Mouse (Mus musculus): ENCODE results near the gene Psme2. TPM values are rescaled to one million over a fixed set of nuclear protein-coding genes. Genes with fewer than 3 reads are reported as not detected.

The Psme2 gene
- polyA plus RNA-seq (2014; fragmentation: Illumina TruSeq; extraction: RNeasy Lipid Tissue Mini Kit (QIAGEN cat#74804); ENCODE audit: low replicate concordance) = 276 TPM

DNA sequence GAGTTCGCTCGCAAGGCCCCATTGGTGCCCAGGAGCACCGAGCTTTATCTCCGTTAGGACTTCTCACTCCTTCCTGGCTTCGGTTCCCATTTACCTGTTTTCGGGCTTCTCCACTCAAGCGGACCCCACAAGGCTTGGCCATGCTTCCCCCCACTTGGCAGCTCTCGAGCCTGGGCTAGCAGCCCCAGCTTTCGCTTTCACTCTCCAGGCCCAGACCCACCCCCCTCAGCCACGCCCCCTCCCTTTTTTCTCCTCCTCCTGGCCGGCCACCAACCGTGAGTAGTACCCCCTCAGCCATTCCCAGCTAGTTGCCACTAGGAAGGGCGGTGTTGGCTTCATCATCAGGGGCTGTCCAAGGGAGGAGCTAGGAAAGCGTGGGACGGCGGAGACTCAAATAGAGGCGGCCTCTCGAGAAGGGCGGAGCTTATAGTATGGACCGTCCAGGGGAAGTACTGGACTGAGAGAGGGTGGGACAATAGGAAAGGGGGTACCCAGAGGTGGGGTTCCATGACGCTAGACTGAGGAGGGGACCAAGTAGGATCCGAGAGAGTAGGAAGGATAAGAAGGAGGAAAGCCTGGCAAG lies at the start of gene Psme2:
Gene Psme2 (minus strand): TSS at position 366 of the 583 bp plus-strand sequence.

DNA sequence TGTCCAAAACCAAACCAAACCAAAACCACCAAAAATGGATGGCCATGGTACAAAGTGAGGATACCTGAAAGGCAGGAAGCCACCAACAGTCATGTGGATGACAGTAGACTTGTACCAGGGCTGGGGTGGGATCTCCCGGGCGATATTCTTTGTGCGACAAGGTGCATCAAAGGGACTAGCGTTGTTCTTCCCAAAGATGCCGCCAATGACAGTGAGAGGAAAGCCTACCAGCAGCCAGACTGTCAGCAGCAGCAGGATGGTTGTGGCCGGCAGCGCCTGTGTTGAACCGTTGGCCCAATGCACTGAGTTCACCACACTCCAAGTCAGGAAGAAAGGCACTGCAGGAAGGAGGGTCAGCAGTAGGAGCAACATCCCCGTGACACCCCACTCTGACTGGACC lies 46.9 kb upstream of the Psme2 start, which contains the start of gene Gm49378:
Gene Gm49378 (minus strand): TSS at position 101 of the 400 bp plus-strand sequence.

GRCm38 (mm10) chr14:55635523-55636007 lies 44.7 kb upstream of the Psme2 start, which contains the start of gene Ipo4:
Gene Ipo4 (minus strand): TSS chr14:55635957.

DNA sequence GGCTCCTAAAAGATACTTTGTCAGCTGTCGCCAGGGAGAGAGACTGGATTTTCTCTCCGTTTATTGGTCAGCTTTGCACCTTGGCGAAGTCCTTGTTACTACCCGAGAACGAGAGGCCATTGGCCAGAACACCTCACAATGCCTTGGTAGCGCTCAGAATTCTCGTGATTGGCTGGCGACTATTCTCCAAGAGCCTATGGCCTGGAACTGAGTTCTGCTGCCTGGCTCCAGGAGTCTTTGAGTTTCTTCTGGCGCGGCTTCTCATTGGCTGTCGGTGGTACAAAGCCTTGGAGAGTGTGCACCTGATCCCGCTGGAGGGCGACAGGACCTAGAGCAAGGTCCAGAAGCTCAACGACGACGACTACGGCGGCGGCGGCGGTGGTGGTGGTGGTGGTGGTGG lies 26.9 kb upstream of the Psme2 start, which contains the start of gene Rec8:
Gene Rec8 (plus strand): TSS at position 216 of the 400 bp plus-strand sequence.

GRCm38 (mm10) chr14:55603271-55603632 lies 12.3 kb upstream of the Psme2 start, which contains the start of gene Irf9:
Gene Irf9 (plus strand): TSS chr14:55603571.

DNA sequence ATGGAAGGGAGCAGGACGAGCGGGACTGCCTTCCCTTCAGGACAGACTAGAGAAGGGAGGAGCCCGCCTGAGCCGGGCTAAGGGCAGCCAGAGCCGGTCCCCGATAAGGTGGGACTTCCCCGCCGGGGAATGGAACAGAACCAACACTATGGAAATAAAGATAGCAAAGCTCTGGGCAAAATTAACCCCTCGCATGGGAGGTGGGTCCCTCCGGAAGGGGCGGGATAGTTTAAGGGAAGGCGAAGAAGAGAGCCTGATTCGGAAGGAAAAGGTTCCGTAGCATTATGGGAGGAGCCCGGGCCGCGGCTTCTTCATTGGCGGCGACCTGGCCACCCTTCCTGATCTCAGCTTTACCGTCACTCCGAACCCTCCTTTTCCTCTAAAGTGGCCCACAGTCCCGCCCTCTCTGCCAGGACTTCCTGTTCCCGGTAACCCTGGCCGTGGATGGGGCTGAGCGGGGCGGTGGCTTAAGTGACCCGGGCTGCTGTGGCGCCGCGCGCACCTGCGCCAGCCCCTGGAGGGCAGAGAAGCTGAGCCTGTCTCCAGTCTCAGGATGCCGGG lies 498 bp upstream of the Psme2 start, which contains the start of gene Rnf31:
Gene Rnf31 (plus strand): TSS at position 378 of the 561 bp plus-strand sequence.

GRCm38 (mm10) chr14:55584702-55585565 lies 6.0 kb downstream of the Psme2 start, which contains the start of gene Emc9:
Gene Emc9 (minus strand): TSS chr14:55585302.

GRCm38 (mm10) chr14:55577871-55578667 lies 12.8 kb downstream of the Psme2 start, which contains the start of gene Psme1:
Gene Psme1 (plus strand): TSS chr14:55578123.

DNA sequence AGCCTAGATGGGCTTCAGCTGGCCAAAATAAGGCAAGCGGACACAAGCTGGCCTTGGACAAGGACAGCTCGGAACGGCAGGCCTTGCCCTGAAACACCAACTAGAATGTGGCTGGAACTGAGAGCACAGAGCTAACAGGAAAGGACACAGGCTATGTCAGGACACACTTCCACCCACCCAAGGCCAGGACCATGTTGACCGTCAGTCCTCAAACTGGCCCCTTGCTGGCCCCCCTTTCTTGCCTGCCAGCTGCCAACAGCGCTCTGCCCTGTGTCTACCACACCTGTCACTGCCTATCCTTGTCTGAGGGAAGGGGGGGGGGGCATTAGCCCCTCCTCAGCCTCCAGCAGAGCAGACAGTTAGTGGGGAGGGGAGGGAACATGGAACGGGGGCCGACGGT lies 15.6 kb downstream of the Psme2 start, which contains the start of gene Fitm1:
Gene Fitm1 (plus strand): TSS at position 316 of the 400 bp plus-strand sequence.

DNA sequence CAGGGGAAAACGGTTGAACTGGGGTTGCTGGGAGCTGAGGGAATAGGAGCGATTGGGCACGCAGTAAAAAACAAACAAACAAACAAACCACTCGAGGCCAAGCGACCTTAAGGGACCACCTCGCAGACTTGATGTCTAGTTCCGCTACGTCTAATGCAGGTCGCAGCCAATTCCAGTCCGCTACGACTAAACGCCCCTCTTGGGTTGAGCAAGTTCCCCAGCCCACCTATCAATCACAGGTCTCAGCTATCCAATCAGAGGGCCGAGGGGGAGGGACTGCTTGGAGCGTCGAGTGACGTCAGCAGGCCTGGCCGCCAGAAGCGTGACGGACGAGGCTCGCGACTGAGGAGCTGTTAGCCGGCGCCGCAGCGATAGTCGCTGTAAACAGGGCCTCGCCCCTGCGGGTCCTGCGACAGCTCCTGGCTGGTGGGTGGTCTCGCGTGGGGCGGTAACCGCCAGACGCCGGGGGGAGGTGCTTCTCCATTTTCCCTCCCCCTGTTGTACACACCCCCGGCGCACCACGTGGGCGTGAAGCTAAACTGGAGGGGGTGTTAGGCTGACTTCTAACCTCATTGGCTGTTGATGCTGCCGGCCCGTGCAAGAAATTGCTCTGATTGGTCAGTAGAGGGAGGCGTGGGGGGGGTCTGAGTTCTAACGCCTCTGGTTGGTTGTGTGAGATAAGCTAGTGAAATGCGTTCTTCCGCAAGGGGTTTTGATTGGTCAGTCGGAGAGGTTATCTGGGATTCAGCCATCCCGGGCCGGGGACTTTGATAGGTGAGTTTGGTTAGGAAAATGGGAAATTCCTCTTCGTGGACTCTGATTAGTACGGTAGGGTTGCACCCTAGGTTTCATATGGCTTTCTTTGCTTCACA lies 30.5 kb downstream of the Psme2 start, which contains the start of gene A730061H03Rik:
Gene A730061H03Rik (minus strand): TSS at position 205 of the 872 bp plus-strand sequence.

GRCm38 (mm10) chr14:55559799-55560201 lies 31.1 kb downstream of the Psme2 start, which contains the start of gene Dcaf11:
Gene Dcaf11 (plus strand): TSS chr14:55560006.

GRCm38 (mm10) chr14:55540067-55540786 lies 50.7 kb downstream of the Psme2 start, which contains the start of gene Pck2:
Gene Pck2 (plus strand): TSS chr14:55540266.

Other genes with a start within 250 kb of the Psme2 start
- 120 TPM for gene Dhrs4, start 112.4 kb downstream of the Psme2 start, polyA plus RNA-seq (2014; fragmentation: Illumina TruSeq; extraction: RNeasy Lipid Tissue Mini Kit (QIAGEN cat#74804); ENCODE audit: low replicate concordance)
- not detected for gene Carmil3, start 100.5 kb downstream of the Psme2 start, polyA plus RNA-seq (2014; fragmentation: Illumina TruSeq; extraction: RNeasy Lipid Tissue Mini Kit (QIAGEN cat#74804); ENCODE audit: low replicate concordance)
- gene Cpne6, start 80.7 kb downstream of the Psme2 start, polyA plus RNA-seq (2014; fragmentation: Illumina TruSeq; extraction: RNeasy Lipid Tissue Mini Kit (QIAGEN cat#74804); ENCODE audit: low replicate concordance) = not detected
- not detected for gene Nrl, start 66.1 kb downstream of the Psme2 start, polyA plus RNA-seq (2014; fragmentation: Illumina TruSeq; extraction: RNeasy Lipid Tissue Mini Kit (QIAGEN cat#74804); ENCODE audit: low replicate concordance)
- 3.2 TPM for gene Pck2, start 50.8 kb downstream of the Psme2 start, polyA plus RNA-seq (2014; fragmentation: Illumina TruSeq; extraction: RNeasy Lipid Tissue Mini Kit (QIAGEN cat#74804); ENCODE audit: low replicate concordance)
- 15.6 TPM for gene Dcaf11, start 31.1 kb downstream of the Psme2 start, polyA plus RNA-seq (2014; fragmentation: Illumina TruSeq; extraction: RNeasy Lipid Tissue Mini Kit (QIAGEN cat#74804); ENCODE audit: low replicate concordance)
- not detected for gene A730061H03Rik, start 30.7 kb downstream of the Psme2 start, polyA plus RNA-seq (2014; fragmentation: Illumina TruSeq; extraction: RNeasy Lipid Tissue Mini Kit (QIAGEN cat#74804); ENCODE audit: low replicate concordance)
- not detected for gene Fitm1, start 15.5 kb downstream of the Psme2 start, polyA plus RNA-seq (2014; fragmentation: Illumina TruSeq; extraction: RNeasy Lipid Tissue Mini Kit (QIAGEN cat#74804); ENCODE audit: low replicate concordance)
- gene Psme1, start 13.0 kb downstream of the Psme2 start, polyA plus RNA-seq (2014; fragmentation: Illumina TruSeq; extraction: RNeasy Lipid Tissue Mini Kit (QIAGEN cat#74804); ENCODE audit: low replicate concordance) = 223 TPM
- 10.6 TPM for gene Emc9, start 5.8 kb downstream of the Psme2 start, polyA plus RNA-seq (2014; fragmentation: Illumina TruSeq; extraction: RNeasy Lipid Tissue Mini Kit (QIAGEN cat#74804); ENCODE audit: low replicate concordance)
- gene Rnf31, start 595 bp upstream of the Psme2 start, polyA plus RNA-seq (2014; fragmentation: Illumina TruSeq; extraction: RNeasy Lipid Tissue Mini Kit (QIAGEN cat#74804); ENCODE audit: low replicate concordance) = 4.8 TPM
- 60.3 TPM for gene Irf9, start 12.5 kb upstream of the Psme2 start, polyA plus RNA-seq (2014; fragmentation: Illumina TruSeq; extraction: RNeasy Lipid Tissue Mini Kit (QIAGEN cat#74804); ENCODE audit: low replicate concordance)
- 2.0 TPM for gene Rec8, start 26.9 kb upstream of the Psme2 start, polyA plus RNA-seq (2014; fragmentation: Illumina TruSeq; extraction: RNeasy Lipid Tissue Mini Kit (QIAGEN cat#74804); ENCODE audit: low replicate concordance)
- 1.1 TPM for gene Ipo4, start 44.8 kb upstream of the Psme2 start, polyA plus RNA-seq (2014; fragmentation: Illumina TruSeq; extraction: RNeasy Lipid Tissue Mini Kit (QIAGEN cat#74804); ENCODE audit: low replicate concordance)
- gene Gm49378, start 46.8 kb upstream of the Psme2 start, polyA plus RNA-seq (2014; fragmentation: Illumina TruSeq; extraction: RNeasy Lipid Tissue Mini Kit (QIAGEN cat#74804); ENCODE audit: low replicate concordance) = 0.89 TPM
- gene Tm9sf1, start 52.7 kb upstream of the Psme2 start, polyA plus RNA-seq (2014; fragmentation: Illumina TruSeq; extraction: RNeasy Lipid Tissue Mini Kit (QIAGEN cat#74804); ENCODE audit: low replicate concordance) = 46.5 TPM
- not detected for gene Tssk4, start 59.1 kb upstream of the Psme2 start, polyA plus RNA-seq (2014; fragmentation: Illumina TruSeq; extraction: RNeasy Lipid Tissue Mini Kit (QIAGEN cat#74804); ENCODE audit: low replicate concordance)
- gene Mdp1, start 69.4 kb upstream of the Psme2 start, polyA plus RNA-seq (2014; fragmentation: Illumina TruSeq; extraction: RNeasy Lipid Tissue Mini Kit (QIAGEN cat#74804); ENCODE audit: low replicate concordance) = 29.1 TPM
- 19.7 TPM for gene Gmpr2, start 80.8 kb upstream of the Psme2 start, polyA plus RNA-seq (2014; fragmentation: Illumina TruSeq; extraction: RNeasy Lipid Tissue Mini Kit (QIAGEN cat#74804); ENCODE audit: low replicate concordance)
- gene Nedd8, start 81.0 kb upstream of the Psme2 start, polyA plus RNA-seq (2014; fragmentation: Illumina TruSeq; extraction: RNeasy Lipid Tissue Mini Kit (QIAGEN cat#74804); ENCODE audit: low replicate concordance) = 16.8 TPM
- 15.6 TPM for gene Tinf2, start 90.7 kb upstream of the Psme2 start, polyA plus RNA-seq (2014; fragmentation: Illumina TruSeq; extraction: RNeasy Lipid Tissue Mini Kit (QIAGEN cat#74804); ENCODE audit: low replicate concordance)
- not detected for gene Tgm1, start 122.8 kb upstream of the Psme2 start, polyA plus RNA-seq (2014; fragmentation: Illumina TruSeq; extraction: RNeasy Lipid Tissue Mini Kit (QIAGEN cat#74804); ENCODE audit: low replicate concordance)
- gene Rabggta, start 131.2 kb upstream of the Psme2 start, polyA plus RNA-seq (2014; fragmentation: Illumina TruSeq; extraction: RNeasy Lipid Tissue Mini Kit (QIAGEN cat#74804); ENCODE audit: low replicate concordance) = 0.33 TPM
- 110 TPM for gene Dhrs1, start 154.6 kb upstream of the Psme2 start, polyA plus RNA-seq (2014; fragmentation: Illumina TruSeq; extraction: RNeasy Lipid Tissue Mini Kit (QIAGEN cat#74804); ENCODE audit: low replicate concordance)
- gene Nop9, start 154.6 kb upstream of the Psme2 start, polyA plus RNA-seq (2014; fragmentation: Illumina TruSeq; extraction: RNeasy Lipid Tissue Mini Kit (QIAGEN cat#74804); ENCODE audit: low replicate concordance) = 4.2 TPM
- 9.8 TPM for gene Cideb, start 167.3 kb upstream of the Psme2 start, polyA plus RNA-seq (2014; fragmentation: Illumina TruSeq; extraction: RNeasy Lipid Tissue Mini Kit (QIAGEN cat#74804); ENCODE audit: low replicate concordance)
- gene Ltb4r2, start 170.3 kb upstream of the Psme2 start, polyA plus RNA-seq (2014; fragmentation: Illumina TruSeq; extraction: RNeasy Lipid Tissue Mini Kit (QIAGEN cat#74804); ENCODE audit: low replicate concordance) = 3.6 TPM
- gene Ltb4r1, start 174.8 kb upstream of the Psme2 start, polyA plus RNA-seq (2014; fragmentation: Illumina TruSeq; extraction: RNeasy Lipid Tissue Mini Kit (QIAGEN cat#74804); ENCODE audit: low replicate concordance) = not detected
- 0.15 TPM for gene Adcy4, start 193.0 kb upstream of the Psme2 start, polyA plus RNA-seq (2014; fragmentation: Illumina TruSeq; extraction: RNeasy Lipid Tissue Mini Kit (QIAGEN cat#74804); ENCODE audit: low replicate concordance)
- 1.9 TPM for gene Ripk3, start 197.8 kb upstream of the Psme2 start, polyA plus RNA-seq (2014; fragmentation: Illumina TruSeq; extraction: RNeasy Lipid Tissue Mini Kit (QIAGEN cat#74804); ENCODE audit: low replicate concordance)
- 0.52 TPM for gene Nfatc4, start 232.0 kb upstream of the Psme2 start, polyA plus RNA-seq (2014; fragmentation: Illumina TruSeq; extraction: RNeasy Lipid Tissue Mini Kit (QIAGEN cat#74804); ENCODE audit: low replicate concordance)